ENCODE assay signal across 13 mouse cellular contexts in the genomic region with DNA sequence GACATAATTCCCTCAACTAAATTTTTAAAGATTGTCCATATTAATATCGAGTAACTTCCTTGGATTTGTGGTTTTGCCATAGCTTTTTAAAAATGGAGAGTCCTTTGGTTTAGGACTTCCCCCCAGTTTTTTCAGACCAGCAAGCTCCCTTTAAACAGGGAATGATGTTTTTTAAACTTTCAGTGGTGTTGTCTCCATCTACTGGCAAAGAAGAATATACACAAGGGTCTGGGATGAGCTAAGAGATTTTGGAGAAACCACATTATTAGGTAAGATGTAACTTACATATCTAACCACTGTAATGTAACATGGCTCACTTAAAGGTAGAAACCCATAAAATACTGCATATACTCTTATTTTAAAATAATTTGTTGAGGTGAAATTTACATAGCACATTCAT. TPM values are rescaled to one million over a fixed set of nuclear protein-coding genes. Genes with fewer than 3 reads are reported as not detected.
DNase-seq lines count a peak whose midpoint lies in the region; ATAC-seq and TF ChIP-seq lines count a peak whose summit lies in the region.
"Had no signal": no experiment of that assay in that cellular context is flagged by ENCODE, and none has a peak within 500 bp of the region (broad histone marks: within the 10 kb centered on the region; RNA-seq: fewer than 3 reads in every experiment).

No protein-coding gene starts in this region.

- no peak overlapping the region for H3K4me2 ChIP-seq in kidney, postnatal 0 days (ENCODE audit: low read length)
- H3K4me2 ChIP-seq in CH12.LX (ENCODE audit: insufficient read depth, low read depth, poor library complexity, severe bottlenecking): no peak overlapping the region

- peak; percentile 35 for TF ChIP-seq RAD21 in CH12.LX (IDR thresholded peaks at IDR 0.05; ENCODE audit: low read depth, low read length)

- no peak overlapping the region for H3K4me3 ChIP-seq in kidney, postnatal 0 days (replicated peaks; ENCODE audit: low read depth, low read length)
- no peak overlapping the region for H3K4me3 ChIP-seq in CH12.LX (replicated peaks in 1 of 3; ENCODE audit: low read depth in 2 of 3, low read length in 2 of 3, poor library complexity in 1 of 3)

- H3K79me2 ChIP-seq in CH12.LX (replicated peaks; ENCODE audit: control insufficient read depth, extremely low read depth, insufficient read depth, poor library complexity, severe bottlenecking): no peaks in the 10 kb centered on the region

- in situ Hi-C loops in CH12.LX (cut with MboI; ENCODE audit: low pct_ligation_motif_present, low pct_unique_long_range_greater_than_20kb, low sequenced_read_pairs): no loop called here

- WGBS in kidney, postnatal 0 days: 91% methylated on average over 1 of the region's 1 CpGs

- no peaks in the 10 kb centered on the region for H3K4me1 ChIP-seq in kidney, postnatal 0 days (replicated peaks; ENCODE audit: insufficient read depth, low read length)
- H3K4me1 ChIP-seq in CH12.LX (ENCODE audit: control insufficient read depth in 1 of 2, insufficient read depth in 2 of 2): no peaks in the 10 kb centered on the region

- peaks cover 10% of the 10 kb centered on the region; the same call in 1 of the 2 replicates for H3K36me3 ChIP-seq in kidney, postnatal 0 days (ENCODE audit: insufficient read depth, low read length)
- peaks cover 11 to 48% of the 10 kb centered on the region in 2 experiments for H3K36me3 ChIP-seq in CH12.LX (replicated peaks in 1 of 2; ENCODE audit: control insufficient read depth in 1 of 2, insufficient read depth in 1 of 2, low read length in 1 of 2)

- ATAC-seq in kidney, postnatal 0 days (replicated peaks; ENCODE audit: low FRiP score, low read depth): no peak
- peak; percentile 65 for ATAC-seq in granulocyte monocyte progenitor cell, adult 5-6 weeks (replicated peaks; ENCODE audit: poor library complexity, severe bottlenecking)

- no peaks in the 10 kb centered on the region for H3K9me3 ChIP-seq in kidney, postnatal 0 days (replicated peaks; ENCODE audit: low read length)
- H3K9me3 ChIP-seq in CH12.LX (replicated peaks; ENCODE audit: low read length): no peaks in the 10 kb centered on the region

- dilution Hi-C loops in CH12.LX (cut with MboI; ENCODE audit: extremely low pct_ligation_motif_present, extremely low pct_unique_long_range_greater_than_20kb, low sequenced_read_pairs): no loop called here

- DNase-seq in kidney, postnatal 0 days (ENCODE audit: low spot score): peak; percentile 57
- no peak for DNase-seq in kidney, postnatal 25 days
- no peak for DNase-seq in CH12.LX (ENCODE audit: extremely low read depth)
- peak; percentile 18 for DNase-seq in MN1 (ENCODE audit: low spot score)
- DNase-seq in ovary, postnatal 36 days (ENCODE audit: low spot score): no peak
- no peak for DNase-seq in adrenal gland, postnatal 10 days
- DNase-seq: kidney, adult 9 months; layer of hippocampus, postnatal 36 days; thymus, postnatal 25 days had no signal

- H3K27me3 ChIP-seq in kidney, postnatal 0 days (ENCODE audit: insufficient read depth, low read length): no peaks in the 10 kb centered on the region
- H3K27me3 ChIP-seq in CH12.LX (replicated peaks): no peaks in the 10 kb centered on the region

- no peak for TF ChIP-seq EP300 in CH12.LX (IDR thresholded peaks at IDR 0.05; ENCODE audit: low read length)

- no peak overlapping the region for H3K27ac ChIP-seq in kidney, postnatal 0 days
- H3K27ac ChIP-seq in CH12.LX (ENCODE audit: insufficient read depth, low read depth): no peak overlapping the region

- no peak for TF ChIP-seq POLR2A in CH12.LX (IDR thresholded peaks at IDR 0.05; ENCODE audit: low read depth, low read length)

- no peak overlapping the region for H3K9ac ChIP-seq in kidney, postnatal 0 days (ENCODE audit: low read depth, low read length)
- no peak overlapping the region for H3K9ac ChIP-seq in CH12.LX (ENCODE audit: insufficient read depth, low read depth)

- TF ChIP-seq CTCF in kidney, postnatal 0 days (IDR thresholded peaks at IDR 0.05; ENCODE audit: low read depth): peak; percentile 63
- TF ChIP-seq CTCF in CH12.LX (conservative IDR thresholded peaks at IDR 0.05 in 1 of 2, IDR thresholded peaks at IDR 0.05 in 1 of 2; ENCODE audit: low read depth in 2 of 2, low read length in 2 of 2): peak in 1 of 2 experiments; percentile 54; a peak in 2 of 4 replicates

TF ChIP-seq in CH12.LX, 34 proteins besides CTCF, POLR2A, EP300 and RAD21:
- TF ChIP-seq MAX (IDR thresholded peaks at IDR 0.05; ENCODE audit: low read length): no peak
- peak; percentile 22; the same call in 1 of the 2 replicates for TF ChIP-seq SMC3 (IDR thresholded peaks at IDR 0.05; ENCODE audit: low read depth, low read length)

RNA-seq across cellular contexts. Expression of a gene that starts 32.6 kb away (rescaled TPM):
- 11.1 and 11.8 TPM in 2 replicates for polyA plus RNA-seq in kidney, postnatal 0 days (2015; fragmentation: Nextera tagmentation; extraction: Ambion mirVana)
- total RNA-seq in CH12.LX (2012; rRNA removed): 20.1 and 27.9 TPM in 2 replicates
- 40.1 and 40.5 TPM in 2 replicates for total RNA-seq in CH12.LX (2014; rRNA removed)
- polyA plus RNA-seq in CH12.LX (2012; ENCODE audit: insufficient read length, low read depth): 26.3 and 27.9 TPM in 2 replicates
- total RNA-seq in granulocyte monocyte progenitor cell, adult 5-6 weeks (2014; fragmentation: Nextera tagmentation): 26.1 and 33.8 TPM in 2 replicates
- 33.5 and 36.9 TPM in 2 replicates for total RNA-seq in granulocyte monocyte progenitor cell, adult 5-6 weeks (2017)
- total RNA-seq in adrenal gland, postnatal 10 days (2021): 10 to 100 TPM; 16.8 to 16.9 TPM

RNA-seq across cellular contexts. Expression of a gene that starts 39.8 kb away (rescaled TPM):
- polyA plus RNA-seq in kidney, postnatal 0 days (2015; fragmentation: Nextera tagmentation; extraction: Ambion mirVana): 0.17 TPM in 2 replicates
- total RNA-seq in CH12.LX (2012; rRNA removed) (0.04 TPM in 1 of 2 replicates, not detected in the other), CH12.LX (2014; rRNA removed) (not detected in 2 replicates)
- not detected in 2 replicates for polyA plus RNA-seq in CH12.LX (2012; ENCODE audit: insufficient read length, low read depth)
- total RNA-seq in granulocyte monocyte progenitor cell, adult 5-6 weeks (2014; fragmentation: Nextera tagmentation): not detected in 2 replicates
- total RNA-seq in granulocyte monocyte progenitor cell, adult 5-6 weeks (2017): 0.65 TPM in 1 of 2 replicates, not detected in the other
- total RNA-seq in adrenal gland, postnatal 10 days (2021): not detected
- total RNA-seq: gastrocnemius, adult 18-20 months; liver, adult 2 months had no signal
- polyA plus RNA-seq: liver, adult 2 months; small intestine, adult 2 months had no signal

RNA-seq across cellular contexts. Expression of a gene that starts 39.9 kb away (rescaled TPM):
- 38.9 and 40.8 TPM in 2 replicates for polyA plus RNA-seq in kidney, postnatal 0 days (2015; fragmentation: Nextera tagmentation; extraction: Ambion mirVana)
- total RNA-seq in CH12.LX (2012; rRNA removed): 28.5 and 30.8 TPM in 2 replicates
- 55.8 and 57.1 TPM in 2 replicates for total RNA-seq in CH12.LX (2014; rRNA removed)
- polyA plus RNA-seq in CH12.LX (2012; ENCODE audit: insufficient read length, low read depth): 23.2 and 24.0 TPM in 2 replicates
- total RNA-seq in granulocyte monocyte progenitor cell, adult 5-6 weeks (2014; fragmentation: Nextera tagmentation): 46.4 and 47.5 TPM in 2 replicates
- total RNA-seq in granulocyte monocyte progenitor cell, adult 5-6 weeks (2017): 81.6 and 86.7 TPM in 2 replicates
- 10 to 100 TPM; 29.4 to 36.7 TPM for total RNA-seq in adrenal gland, postnatal 10 days (2021)

Comparison
In these comparisons a context has a peak if more than half of its experiments do, and no peak if none do; other contexts are left out.
1. DNase-seq: peak in kidney, postnatal 0 days (single experiment) and MN1 (single experiment); none in kidney, postnatal 25 days (0 of 2), CH12.LX (single experiment), ovary, postnatal 36 days (single experiment) and adrenal gland, postnatal 10 days (single experiment).